Mouse (Mus musculus) liver, adult 2 months (tissue): ENCODE data around the gene Gpr18.

ENCODE experiments used
- CTCF ChIP-seq: fragments of 200-500 bp; IDR thresholded peaks from 2 replicates; pipeline ENCODE4 v1.5.1; 2011; ENCODE audit warnings: low read depth, low read length, control low read depth
- POLR2A ChIP-seq: fragments of 200-500 bp; IDR thresholded peaks from 2 replicates; pipeline ENCODE4 v1.6.1; 2011; ENCODE audit warnings: low read length, control low read depth; ENCODE audit not compliant: insufficient read depth; ENCODE audit errors: extremely low read depth

- no peak for TF ChIP-seq CTCF
- TF ChIP-seq POLR2A: no peak
These were observed 9.1 kb downstream of the Gpr18 start for GRCm38 (mm10) chr14:121906341-121906991.
